Mouse (Mus musculus) heart, postnatal 10 days (tissue): ENCODE data around the gene Peg3. TPM values are rescaled to one million over a fixed set of nuclear protein-coding genes. Genes with fewer than 3 reads are reported as not detected.
"Not testable (repeated sequence)": the region's sequence is repeated elsewhere in the genome, so short reads cannot be mapped to it uniquely, and the experiment has no call there.

ENCODE experiments used
- DNase-seq, 2 experiments: peaks; one replicate each; pipeline ENCODE4 v3.0.0; 2021
- intact Hi-C: fragments of 180-260 bp; cut with DNase I; formaldehyde crosslinking; loops from one replicate; pipeline ENCODE4 v1.15.1; 2025
- total RNA-seq, 2 experiments: library from RNA; stranded (reverse); gene quantifications; 2 replicates each; pipeline ENCODE4 v1.2.3; 2021

Peg3 gene
- total RNA-seq = 10 to 100 TPM; 41.1 to 46.9 TPM

DNA sequence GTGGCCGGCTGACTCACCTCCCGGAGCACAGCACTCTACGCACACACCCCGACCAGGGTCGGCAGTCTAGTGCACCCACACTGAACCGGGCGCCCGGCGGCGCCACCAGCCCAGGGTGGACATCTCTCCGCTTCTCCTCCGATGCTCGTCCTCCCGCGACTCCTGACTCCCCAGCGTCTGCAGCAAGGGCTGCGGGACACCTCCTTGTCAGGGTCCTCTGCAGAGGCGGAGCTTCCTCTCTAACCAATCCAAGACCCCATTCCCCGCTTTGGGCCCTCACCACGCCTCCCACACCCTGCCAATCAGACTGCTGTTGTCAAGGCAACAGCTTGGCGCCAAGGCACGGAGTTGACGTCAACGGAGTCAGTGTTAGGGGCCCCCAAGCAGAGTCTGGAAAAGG lies at the start of gene Peg3, which contains the start of gene Usp29:
Gene Peg3, minus strand, starts transcription at position 191 of the 400 bp plus-strand sequence.
Gene Usp29, plus strand, starts transcription at position 338 of the 400 bp plus-strand sequence.
- peak; percentile 88 to 89 for DNase-seq
- intact Hi-C loops = no loop called here

DNA sequence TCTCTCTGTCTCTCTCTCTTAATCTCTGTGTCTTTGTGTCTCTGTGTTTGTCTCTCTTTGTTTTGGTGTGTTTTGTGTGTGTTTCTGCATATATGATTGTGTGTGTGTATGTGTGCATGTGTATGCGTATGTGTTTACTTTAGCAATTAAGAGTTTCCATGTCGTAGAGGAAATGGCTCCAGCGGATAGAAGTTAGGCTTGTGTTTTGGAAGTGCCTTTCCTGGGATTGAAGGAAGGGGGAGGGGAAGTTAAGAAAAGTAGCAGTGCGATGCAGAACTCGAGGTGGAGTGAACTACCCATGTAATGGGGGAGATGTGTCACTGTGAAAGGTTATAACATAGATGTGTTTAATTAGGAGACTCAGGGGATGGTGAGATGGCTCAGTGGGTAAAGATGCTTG lies 48.9 kb upstream of the Peg3 start:
- DNase-seq = no peak
- intact Hi-C loops = loop anchor here (5.0 kb wide), 1 partner anchor 53 kb away; no protein-coding TSS in a partner anchor

DNA sequence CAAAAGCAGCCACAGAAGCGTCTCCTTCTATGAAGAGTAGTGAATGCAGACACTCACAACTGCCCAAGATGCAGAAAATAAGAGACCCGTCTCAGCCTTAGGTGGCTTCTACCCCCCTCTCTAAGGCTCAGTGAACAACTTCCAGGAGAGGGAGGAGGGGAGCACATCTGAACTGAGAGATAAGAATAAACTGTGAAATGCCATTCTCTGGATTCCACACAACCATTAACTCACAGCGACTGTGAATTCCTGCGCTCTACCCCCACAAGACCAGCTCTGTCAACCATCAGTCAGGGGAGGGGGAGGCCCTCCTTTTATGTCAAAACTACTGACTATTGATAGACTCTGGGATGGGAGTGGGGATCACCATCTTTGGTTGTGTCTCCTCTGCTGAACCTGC lies 47.5 kb upstream of the Peg3 start:
- no peak for DNase-seq

DNA sequence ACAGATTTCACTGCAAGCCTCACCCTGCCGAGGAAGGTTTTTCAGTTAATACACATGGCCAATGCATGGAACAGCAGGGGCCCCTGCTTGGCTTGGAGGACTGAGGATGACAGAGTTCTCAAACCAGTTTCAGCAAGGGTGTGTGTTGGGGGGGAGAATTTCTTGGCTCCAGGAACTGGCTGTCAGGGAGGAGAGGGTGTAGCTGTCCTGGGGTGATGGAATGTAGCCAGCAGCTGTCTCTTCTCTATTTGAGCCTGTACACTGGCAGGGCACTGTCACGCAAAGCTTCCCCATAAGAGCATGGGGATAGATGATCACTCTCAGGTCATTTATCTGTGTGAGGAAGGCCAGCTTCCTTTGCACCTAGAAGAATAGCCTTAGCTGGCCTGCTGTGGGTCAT lies 46.9 kb upstream of the Peg3 start:
- peak; percentile 23 to 33 for DNase-seq

More for the DNA sequence above, 47.5 kb upstream of the Peg3 start:
- intact Hi-C loops = loop anchor here (5.0 kb wide), 1 partner anchor 55 kb away; no protein-coding TSS in a partner anchor

DNA sequence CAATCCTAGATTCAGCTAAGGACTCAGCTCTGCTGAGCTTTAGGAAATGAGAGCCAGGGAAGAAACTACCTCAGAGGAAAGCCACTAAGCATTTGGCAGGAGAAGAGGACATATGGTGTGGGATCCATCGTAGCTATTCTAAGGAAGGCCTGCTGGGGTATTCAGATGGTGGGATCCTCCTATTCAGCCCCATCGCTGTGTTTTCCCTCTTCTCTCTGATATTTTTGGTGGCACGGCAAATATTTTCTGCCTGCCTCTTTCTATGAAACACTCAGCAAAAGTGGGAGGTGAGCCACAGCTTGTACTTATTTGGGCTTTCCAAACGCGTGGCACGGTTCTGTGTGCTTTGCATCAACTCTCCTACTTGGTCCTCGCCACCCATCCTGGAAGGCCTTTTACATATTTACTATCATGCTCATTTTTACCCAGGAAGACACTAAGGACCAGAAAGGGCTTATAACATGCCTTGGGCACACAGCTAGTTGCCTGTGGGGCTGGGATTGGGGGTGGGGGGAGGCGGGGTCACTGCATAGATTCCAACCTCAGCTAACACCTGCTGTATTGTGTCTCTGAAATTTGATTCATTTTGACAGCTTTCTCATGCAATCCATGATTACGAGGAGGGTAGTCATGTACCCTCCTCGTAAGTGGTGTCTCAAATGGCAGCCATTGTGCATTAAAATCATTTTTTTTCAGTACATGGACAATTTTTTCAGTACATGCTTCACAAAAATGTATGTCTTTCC lies 46.3 kb upstream of the Peg3 start:
- DNase-seq = no peak
- intact Hi-C loops = loop anchor here (5.0 kb wide), 1 partner anchor 56 kb away; no protein-coding TSS in a partner anchor

More for the DNA sequence above, 46.9 kb upstream of the Peg3 start:
- intact Hi-C loops = loop anchor here (5.0 kb wide), 1 partner anchor 55 kb away; no protein-coding TSS in a partner anchor

DNA sequence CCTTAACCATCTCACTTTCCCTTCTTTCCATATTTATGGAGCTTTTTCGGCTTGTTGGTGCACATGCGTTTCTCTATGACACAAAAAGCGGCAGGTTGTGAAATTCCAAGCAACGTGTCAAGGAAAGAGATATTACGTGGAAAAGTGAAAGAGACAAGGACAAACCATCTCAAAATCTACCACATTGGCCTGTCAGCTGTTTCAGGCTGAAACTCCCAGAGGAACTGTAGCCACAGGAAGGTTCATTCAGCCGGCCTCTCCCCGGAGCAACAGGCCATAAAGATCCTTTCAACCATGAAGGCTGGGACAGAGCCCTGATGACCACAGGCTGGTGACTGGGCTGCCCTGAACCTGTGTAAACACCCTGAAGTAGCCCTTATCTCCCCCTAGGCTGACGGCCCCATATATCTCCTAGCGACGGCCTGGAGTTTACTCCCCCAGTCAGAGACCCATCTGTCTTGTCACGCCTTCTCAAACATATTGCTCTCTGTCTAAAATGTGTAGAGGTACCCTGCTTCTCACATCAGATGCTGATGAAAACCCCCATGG lies 43.7 kb upstream of the Peg3 start:
- intact Hi-C loops, DNase-seq: not testable (repeated sequence)

DNA sequence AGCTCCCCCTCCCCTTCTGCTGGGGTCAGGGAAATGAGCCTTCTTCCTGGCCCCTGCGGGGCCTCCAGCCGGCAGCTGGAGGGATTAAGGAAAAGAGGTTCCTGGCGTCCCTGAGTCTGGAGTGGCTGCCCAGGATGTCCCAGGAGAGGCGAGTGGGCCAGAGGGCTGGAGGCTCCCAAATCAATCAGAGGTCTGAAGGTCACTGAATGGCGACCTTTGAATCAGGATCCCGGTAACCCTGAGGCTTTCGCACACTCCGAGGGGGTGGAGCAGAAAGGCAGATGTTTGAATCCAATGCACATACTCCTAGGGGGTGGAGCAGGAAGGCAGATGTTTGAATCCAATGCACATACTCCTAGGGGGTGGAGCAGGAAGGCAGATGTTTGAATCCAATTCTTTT lies 40.1 kb upstream of the Peg3 start:
- intact Hi-C loops = no loop called here
- peak; percentile 34 to 38 for DNase-seq

DNA sequence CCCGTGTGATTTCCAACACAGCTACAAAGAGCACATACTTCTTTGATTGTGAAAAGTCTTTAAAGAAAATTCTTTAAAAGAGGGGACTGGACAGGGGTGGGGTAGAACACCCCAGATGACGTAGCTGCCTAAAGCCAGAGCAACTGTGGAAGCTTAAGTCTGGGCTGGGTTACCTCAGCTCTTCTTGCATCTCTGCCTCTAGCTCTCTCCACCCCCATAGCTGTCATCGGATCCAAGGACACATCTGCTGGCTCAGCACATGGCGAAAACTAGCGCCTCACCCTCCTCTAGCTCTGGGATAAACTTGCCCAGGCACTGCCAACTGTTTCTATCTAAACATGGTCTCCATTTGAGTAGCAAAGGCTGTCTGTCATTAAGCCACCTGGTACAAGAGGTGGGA lies 35.0 kb upstream of the Peg3 start:
- intact Hi-C loops = no loop called here
- no peak for DNase-seq

DNA sequence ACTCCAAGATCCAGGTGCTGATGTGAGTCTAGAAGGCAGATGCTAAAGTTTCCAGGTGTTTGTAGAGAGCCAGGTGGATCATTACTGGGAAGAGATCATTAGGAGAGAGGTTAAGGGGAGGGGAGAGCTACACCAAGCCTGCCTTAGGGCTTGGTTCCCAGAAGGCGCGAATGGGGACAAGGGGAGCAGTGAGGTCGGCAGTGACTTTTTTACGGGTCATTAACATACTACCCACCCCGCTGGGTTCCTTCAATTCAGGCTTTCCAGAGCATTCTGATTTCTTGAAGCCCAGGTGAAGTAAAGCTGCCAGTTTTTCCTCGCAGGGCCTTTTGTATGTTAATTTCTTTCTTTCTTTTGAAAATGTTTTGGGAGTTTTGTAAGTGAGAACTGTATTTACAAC lies 29.9 kb upstream of the Peg3 start:
- intact Hi-C loops = no loop called here
- DNase-seq = no peak

DNA sequence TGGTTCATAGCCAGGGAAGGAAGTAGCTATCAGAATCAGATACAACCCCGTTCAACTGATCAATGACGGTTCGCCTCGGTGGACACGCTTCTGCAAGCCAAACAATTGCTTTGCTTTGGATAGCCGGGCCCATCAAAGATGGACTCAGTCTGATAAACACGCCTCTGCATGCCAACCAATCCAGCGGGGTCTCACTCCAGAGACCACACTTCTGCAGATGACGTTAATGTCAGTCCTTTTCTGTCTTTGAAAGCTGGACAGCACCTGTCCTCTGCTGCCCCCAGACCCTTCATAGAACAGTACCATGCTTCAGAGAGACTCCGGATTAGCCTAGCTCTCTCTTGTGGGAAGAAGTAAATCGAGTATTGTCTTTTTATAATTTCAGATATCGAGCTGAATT lies 29.5 kb upstream of the Peg3 start:
- no peak for DNase-seq
- intact Hi-C loops = no loop called here

DNA sequence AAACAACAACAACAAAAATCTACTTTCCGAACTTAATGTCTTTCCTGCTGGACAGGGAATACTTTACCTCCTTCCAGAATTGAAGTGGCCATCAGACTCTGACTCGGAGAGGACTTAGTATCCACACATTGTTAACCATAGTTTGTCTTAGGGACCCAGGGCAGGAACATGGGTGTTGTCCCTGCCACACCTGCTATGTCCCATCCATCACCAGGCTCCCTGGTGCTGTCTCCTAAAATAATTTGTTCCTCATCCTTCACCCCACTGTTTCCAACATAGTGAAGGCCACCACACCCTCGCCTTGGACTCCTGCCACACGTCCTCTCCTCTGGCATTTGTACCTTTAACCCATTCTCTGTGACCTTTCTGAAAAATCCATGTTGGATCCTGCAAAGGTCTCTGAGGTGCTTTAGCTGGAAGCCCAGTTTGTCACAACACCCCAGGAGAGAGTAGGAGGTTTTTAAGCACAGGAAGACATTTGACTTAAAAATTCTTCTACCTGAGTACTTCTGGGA lies 26.6 kb upstream of the Peg3 start:
- intact Hi-C loops = no loop called here

DNA sequence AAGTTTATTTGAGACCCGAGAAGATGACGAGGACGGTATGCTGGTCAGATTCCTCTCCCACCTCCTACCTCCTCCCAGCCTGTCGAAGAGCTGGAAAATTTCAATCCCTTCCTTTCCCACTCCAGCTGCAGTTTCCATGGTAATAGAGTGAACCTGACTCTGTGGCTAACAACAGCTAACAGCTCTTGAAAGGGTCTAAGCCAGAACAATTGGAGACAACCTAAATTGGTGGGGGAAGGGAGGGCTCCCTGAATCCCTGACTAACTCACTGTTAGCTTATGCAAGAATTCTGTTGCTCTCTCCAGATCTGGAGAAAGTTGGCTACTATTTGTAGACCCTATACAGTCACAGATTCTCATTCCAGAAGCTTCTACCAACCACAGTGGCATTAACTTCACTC lies 23.2 kb upstream of the Peg3 start:
- no peak for DNase-seq
- intact Hi-C loops = no loop called here

More for the DNA sequence above, 26.6 kb upstream of the Peg3 start:
- DNase-seq = no peak

DNA sequence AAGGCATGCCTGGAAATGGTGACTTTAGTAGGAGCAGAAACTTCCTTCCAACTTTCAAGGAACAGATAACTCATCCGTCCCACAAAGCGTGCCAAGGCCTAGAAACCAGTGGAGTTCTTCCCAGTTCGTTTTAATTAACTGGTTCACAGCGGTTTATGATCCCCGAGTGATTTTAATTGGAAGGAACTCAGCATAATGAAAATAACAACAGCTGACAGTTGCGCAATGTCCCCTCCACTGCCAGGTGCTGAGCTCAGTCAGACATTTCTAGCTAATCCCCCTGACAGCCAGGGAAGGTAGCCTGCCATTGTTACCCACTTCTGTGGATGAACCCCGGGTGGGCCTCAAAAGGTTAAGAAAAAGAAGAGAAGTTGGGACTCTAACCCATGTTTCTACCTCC lies 19.0 kb upstream of the Peg3 start:
- intact Hi-C loops = no loop called here
- DNase-seq = peak; percentile 41 to 55

DNA sequence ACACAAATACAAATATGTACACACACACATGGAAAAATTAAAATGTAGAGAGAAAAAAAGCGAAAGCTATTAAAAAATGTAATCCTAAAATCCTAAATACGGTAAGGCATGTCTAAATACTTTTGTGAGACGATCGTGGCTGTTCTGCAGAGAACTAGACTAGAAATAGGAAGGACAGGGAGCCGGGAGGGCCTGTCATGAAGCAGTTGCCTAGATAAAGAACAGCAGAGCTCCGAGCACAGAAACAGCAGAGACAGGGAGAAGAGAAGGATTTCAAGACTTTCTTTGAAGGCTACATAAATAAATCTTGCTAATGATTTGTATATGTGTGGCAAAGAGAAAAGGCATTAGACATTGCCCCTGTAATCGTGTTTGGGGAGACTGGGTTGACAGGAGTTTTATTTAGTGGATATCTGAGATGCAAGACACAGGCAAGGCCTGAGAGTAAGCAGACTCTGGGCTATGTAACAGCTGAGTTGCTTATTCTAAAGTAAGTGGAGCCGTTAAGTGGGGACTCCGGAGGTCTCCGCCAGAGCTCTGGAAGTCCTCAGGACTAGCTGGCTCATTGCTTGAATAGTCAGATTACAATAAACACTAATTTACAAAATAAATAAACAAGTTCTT lies 14.2 kb upstream of the Peg3 start:
- no peak for DNase-seq
- intact Hi-C loops = no loop called here

DNA sequence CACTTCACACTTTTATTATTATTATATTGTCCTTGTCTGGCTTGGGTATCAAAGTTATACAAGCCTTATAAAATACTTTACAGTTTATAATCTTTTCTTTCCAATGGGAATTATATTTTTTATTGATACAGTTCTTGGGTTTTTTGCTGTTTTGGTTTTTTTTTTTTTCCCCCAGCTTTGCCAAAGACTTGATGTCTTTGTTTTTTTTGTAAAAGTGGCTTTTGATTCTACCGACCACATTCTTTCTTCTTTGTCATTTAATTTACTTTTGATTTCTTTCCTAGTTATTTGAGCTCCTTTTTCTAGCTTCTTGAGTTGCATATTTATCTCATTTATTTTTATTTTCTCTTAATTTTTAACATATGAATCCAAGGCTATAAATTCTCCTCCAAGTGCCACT lies 5.8 kb upstream of the Peg3 start:
- no peak for DNase-seq
- intact Hi-C loops = no loop called here

DNA sequence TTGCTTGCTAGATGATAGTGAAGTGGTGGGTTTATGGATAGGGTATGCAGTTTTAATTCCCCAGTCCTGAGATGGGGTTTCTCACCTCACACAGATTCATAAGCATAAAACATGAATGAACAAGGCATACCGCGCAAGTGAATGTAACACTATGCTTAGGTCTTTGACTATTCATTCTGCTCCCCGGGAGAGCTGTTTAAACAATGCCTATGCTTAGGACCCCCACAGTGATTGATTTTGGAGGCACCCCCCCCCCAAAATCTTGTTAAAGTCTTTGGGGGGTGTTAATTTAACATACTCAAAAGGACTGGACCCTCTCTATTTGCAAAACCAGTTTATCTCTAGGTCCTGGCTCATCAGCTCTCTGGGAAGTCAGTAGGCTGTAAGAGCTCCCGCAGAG lies 1.7 kb upstream of the Peg3 start:
- DNase-seq = no peak
- intact Hi-C loops = no loop called here

DNA sequence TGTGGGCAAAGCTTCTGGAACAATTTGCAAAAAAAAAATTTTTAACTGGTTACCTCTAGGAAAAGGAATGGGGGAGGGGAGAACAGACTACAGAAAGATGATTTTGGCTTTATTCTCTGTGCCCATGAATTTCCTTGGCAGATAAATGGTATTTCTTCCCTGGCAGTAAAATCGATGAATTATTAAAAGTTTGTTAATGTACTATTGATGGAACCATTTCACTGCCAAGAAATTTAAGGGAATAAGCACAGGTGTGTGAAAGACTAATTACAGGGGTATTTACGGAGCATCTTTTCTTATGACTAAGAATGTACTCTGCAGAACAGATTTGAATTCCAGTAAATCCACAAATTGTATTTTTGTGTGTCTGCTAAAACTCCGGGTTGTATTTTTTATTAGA lies 1.1 kb upstream of the Peg3 start:
- no peak for DNase-seq
- intact Hi-C loops = no loop called here

DNA sequence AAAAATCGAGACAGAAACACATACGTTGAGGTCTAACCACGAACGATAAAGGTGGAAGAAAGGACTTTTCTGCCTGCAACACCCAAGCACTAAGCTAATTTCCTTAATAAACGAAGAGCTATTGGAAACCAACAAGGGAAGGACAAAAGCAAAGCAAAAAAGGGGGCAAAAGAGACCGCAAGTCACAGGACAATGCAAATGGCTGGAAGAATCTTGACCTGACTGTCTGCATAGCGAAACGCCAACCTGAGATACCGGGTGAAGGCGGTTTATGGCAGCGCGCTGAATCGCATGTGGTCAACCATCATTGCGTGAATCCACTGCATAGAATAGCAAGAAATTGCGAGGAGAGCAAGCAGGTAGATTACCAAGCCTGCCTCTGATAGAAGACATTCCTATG lies 570 bp upstream of the Peg3 start:
- intact Hi-C loops = no loop called here
- peak; percentile 9 to 11 for DNase-seq

DNA sequence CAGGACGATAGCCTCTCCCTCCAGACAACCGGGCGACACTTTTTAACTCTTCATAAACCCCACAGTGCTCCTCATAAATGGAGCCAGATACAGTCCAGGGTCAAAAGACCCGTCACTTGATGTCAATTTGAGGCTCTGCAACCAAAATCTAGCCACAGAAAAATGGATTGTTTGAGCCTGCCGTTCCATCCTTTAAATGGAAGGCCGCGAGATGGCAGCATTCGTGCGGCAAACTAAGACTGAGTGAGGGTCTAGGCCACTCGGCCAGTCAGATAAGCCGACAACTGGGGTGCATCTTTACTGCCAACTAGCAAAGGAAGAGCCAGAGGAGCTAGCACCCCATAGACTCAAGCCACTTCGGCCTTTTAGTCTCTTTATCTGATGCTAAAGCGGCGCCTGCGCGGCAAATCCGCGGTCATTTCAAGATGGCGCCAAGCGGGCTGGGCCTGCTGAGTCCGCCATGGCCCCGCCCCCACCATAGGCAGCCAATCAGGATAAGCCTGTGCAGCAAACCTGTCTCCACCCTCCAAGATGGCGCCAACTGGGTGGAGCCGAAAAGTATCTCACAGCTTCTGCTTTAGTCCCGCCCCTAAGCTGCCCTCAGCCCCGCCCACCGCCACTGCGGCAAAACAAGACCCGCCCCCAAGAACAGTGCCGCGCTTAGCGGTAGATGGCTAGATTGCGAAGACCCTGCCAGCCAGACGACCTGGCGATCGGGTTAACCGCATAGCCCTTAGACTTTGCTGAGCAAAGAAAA lies 992 bp downstream of the Peg3 start:
- intact Hi-C loops = no loop called here
- peak; percentile 96 to 97 for DNase-seq

DNA sequence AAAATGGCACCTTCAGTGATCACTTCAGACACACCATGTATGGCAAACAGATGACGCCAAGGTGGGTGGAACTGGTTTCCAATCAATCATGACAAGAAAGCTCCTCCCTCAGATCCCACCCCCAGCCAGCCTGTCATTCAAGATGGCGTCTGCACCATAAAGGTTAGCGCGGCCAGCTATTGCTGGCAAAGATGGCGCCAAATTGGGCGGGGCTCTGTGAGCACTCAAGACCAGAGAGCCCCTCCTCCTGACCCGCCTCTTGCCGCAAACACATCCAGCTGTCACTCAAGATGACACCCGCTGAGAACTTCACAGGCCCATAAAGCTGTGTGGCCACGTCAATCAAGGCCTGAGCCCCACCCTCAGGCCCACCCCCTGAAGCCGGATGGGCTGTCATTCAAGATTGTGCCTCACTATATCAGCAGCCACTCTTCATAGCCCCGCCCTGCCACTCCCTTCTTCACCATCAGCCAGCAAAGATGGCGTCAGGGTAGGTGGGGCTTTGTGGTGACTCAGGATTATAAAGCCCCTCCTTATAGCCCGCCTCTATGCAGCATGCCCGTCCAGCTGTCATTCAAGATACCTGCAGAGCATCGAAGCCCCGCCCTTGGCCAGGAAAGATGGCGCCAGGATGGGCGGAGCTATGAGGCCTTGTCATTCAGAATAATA lies 1.8 kb downstream of the Peg3 start:
- intact Hi-C loops = no loop called here

More for the DNA sequence above, 1.8 kb downstream of the Peg3 start:
- peak; percentile 94 for DNase-seq
